Mouse (Mus musculus): ENCODE results near the gene Tmem205. TPM values are rescaled to one million over a fixed set of nuclear protein-coding genes. Genes with fewer than 3 reads are reported as not detected.
A peak's percentile ranks its signal among the peaks of the same experiment; 100 is the strongest.

Gene Tmem205
- polyA plus RNA-seq, 1 experiment from 2014 or later, result 38.3 TPM

- Histone ChIP-seq H3K4me1 (replicated peaks) (no peaks in the 10 kb centered on the region; the same call in 1 of the 2 replicates), H3K9ac (peak overlapping the region; percentile 79; the same call in 1 of the 2 replicates), H3K9me3 (replicated peaks) (no peaks in the 10 kb centered on the region), H3K36me3 (0 out of 2 replicates have a peak, but pooled peaks cover 2% of the 10 kb centered on the region), H3K27ac (ENCODE audit: poor library complexity, severe bottlenecking) (no peak overlapping the region), H3K27me3 (replicated peaks) (peaks cover 18% of the 10 kb centered on the region), H3K4me2 (peak overlapping the region; percentile 99), H3K4me3 (peak overlapping the region; percentile 72)
- ATAC-seq (ENCODE audit: insufficient number of reproducible peaks, low FRiP score), result no peak
- 63% methylated on average over 3 of the region's 3 CpGs for WGBS
These were observed 10.4 kb downstream of the Tmem205 start for GRCm38 (mm10) chr9:21916851-21917492.

GRCm38 (mm10) chr9:21909474-21910223 lies 17.7 kb downstream of the Tmem205 start:
- no peak for ATAC-seq (ENCODE audit: insufficient number of reproducible peaks, low FRiP score)
- 72% methylated on average over 10 of the region's 10 CpGs for WGBS
- peaks cover 15% of the 10 kb centered on the region; the same call in 1 of the 2 replicates for H3K27me3 ChIP-seq (replicated peaks)
- no peaks in the 10 kb centered on the region for H3K4me1 ChIP-seq (replicated peaks)
- H3K36me3 ChIP-seq, result 0 out of 2 replicates have a peak, but pooled peaks cover 2% of the 10 kb centered on the region
- no peak overlapping the region for H3K4me3 ChIP-seq
- H3K9ac ChIP-seq, result no peak overlapping the region
- no peak overlapping the region for H3K4me2 ChIP-seq
- H3K27ac ChIP-seq (ENCODE audit: poor library complexity, severe bottlenecking), result no peak overlapping the region
- H3K9me3 ChIP-seq (replicated peaks), result peaks cover 8% of the 10 kb centered on the region; the same call in 1 of the 2 replicates

GRCm38 (mm10) chr9:21908216-21908615 lies 19.1 kb downstream of the Tmem205 start:
- Histone ChIP-seq H3K4me2 (no peak overlapping the region), H3K27ac (ENCODE audit: poor library complexity, severe bottlenecking) (no peak overlapping the region), H3K36me3 (no peaks in the 10 kb centered on the region), H3K4me1 (replicated peaks) (no peaks in the 10 kb centered on the region), H3K4me3 (no peak overlapping the region), H3K9ac (no peak overlapping the region), H3K9me3 (replicated peaks) (peaks cover 8% of the 10 kb centered on the region; the same call in 1 of the 2 replicates), H3K27me3 (replicated peaks) (peaks cover 20% of the 10 kb centered on the region)
- no peak for ATAC-seq (ENCODE audit: insufficient number of reproducible peaks, low FRiP score)
- WGBS, result 61% methylated on average over 11 of the region's 11 CpGs

GRCm38 (mm10) chr9:21904031-21904430 lies 23.3 kb downstream of the Tmem205 start:
- H3K4me3 ChIP-seq, result no peak overlapping the region
- H3K27ac ChIP-seq (ENCODE audit: poor library complexity, severe bottlenecking), result no peak overlapping the region
- peaks cover 8% of the 10 kb centered on the region; the same call in 1 of the 2 replicates for H3K9me3 ChIP-seq (replicated peaks)
- H3K36me3 ChIP-seq, result no peaks in the 10 kb centered on the region
- H3K9ac ChIP-seq, result no peak overlapping the region
- 76% methylated on average over 4 of the region's 4 CpGs for WGBS
- peaks cover 18% of the 10 kb centered on the region; the same call in 1 of the 2 replicates for H3K27me3 ChIP-seq (replicated peaks)
- ATAC-seq (ENCODE audit: insufficient number of reproducible peaks, low FRiP score), result no peak
- H3K4me1 ChIP-seq (replicated peaks), result no peaks in the 10 kb centered on the region
- H3K4me2 ChIP-seq, result no peak overlapping the region

GRCm38 (mm10) chr9:21901223-21901820 lies 26.0 kb downstream of the Tmem205 start:
- H3K27ac ChIP-seq (ENCODE audit: poor library complexity, severe bottlenecking), result no peak overlapping the region
- peak overlapping the region; percentile 47 for H3K4me3 ChIP-seq
- peaks cover 22% of the 10 kb centered on the region for H3K27me3 ChIP-seq (replicated peaks)
- peaks cover 6% of the 10 kb centered on the region; the same call in 1 of the 2 replicates for H3K9me3 ChIP-seq (replicated peaks)
- no peak for ATAC-seq (ENCODE audit: insufficient number of reproducible peaks, low FRiP score)
- H3K4me2 ChIP-seq, result peak overlapping the region; percentile 57
- WGBS, result 17% methylated on average over 10 of the region's 10 CpGs
- H3K36me3 ChIP-seq, result no peaks in the 10 kb centered on the region
- H3K9ac ChIP-seq, result no peak overlapping the region
- no peaks in the 10 kb centered on the region for H3K4me1 ChIP-seq (replicated peaks)

- Histone ChIP-seq H3K27ac (ENCODE audit: poor library complexity, severe bottlenecking) (no peak overlapping the region), H3K4me3 (no peak overlapping the region), H3K27me3 (replicated peaks) (peaks cover 12% of the 10 kb centered on the region), H3K4me1 (replicated peaks) (no peaks in the 10 kb centered on the region), H3K36me3 (no peaks in the 10 kb centered on the region), H3K9ac (no peak overlapping the region), H3K4me2 (no peak overlapping the region), H3K9me3 (replicated peaks) (no peaks in the 10 kb centered on the region; the same call in 1 of the 2 replicates)
- WGBS, result 56% methylated on average over 3 of the region's 3 CpGs
- ATAC-seq (ENCODE audit: insufficient number of reproducible peaks, low FRiP score), result no peak
These were observed 38.1 kb downstream of the Tmem205 start for GRCm38 (mm10) chr9:21889229-21889628.

GRCm38 (mm10) chr9:21876601-21877000 lies 50.8 kb downstream of the Tmem205 start:
- 0 out of 2 replicates have a peak, but pooled peaks cover 2% of the 10 kb centered on the region for H3K9me3 ChIP-seq (replicated peaks)
- WGBS, result 55% methylated on average over 3 of the region's 3 CpGs

GRCm38 (mm10) chr9:21872204-21872603 lies 55.2 kb downstream of the Tmem205 start:
- H3K4me1 ChIP-seq (replicated peaks), result no peaks in the 10 kb centered on the region
- H3K4me2 ChIP-seq, result no peak overlapping the region
- no peaks in the 10 kb centered on the region for H3K36me3 ChIP-seq
- no peaks in the 10 kb centered on the region for H3K9me3 ChIP-seq (replicated peaks)
- 0 out of 2 replicates have a peak, but pooled peaks cover 3% of the 10 kb centered on the region for H3K27me3 ChIP-seq (replicated peaks)
- 54% methylated on average over 4 of the region's 4 CpGs for WGBS
- H3K27ac ChIP-seq (ENCODE audit: poor library complexity, severe bottlenecking), result no peak overlapping the region
- no peak for ATAC-seq (ENCODE audit: insufficient number of reproducible peaks, low FRiP score)
- no peak overlapping the region for H3K9ac ChIP-seq
- H3K4me3 ChIP-seq, result no peak overlapping the region

More at GRCm38 (mm10) chr9:21876601-21877000, 50.8 kb downstream of the Tmem205 start:
- H3K27ac ChIP-seq (ENCODE audit: poor library complexity, severe bottlenecking), result no peak overlapping the region
- H3K4me2 ChIP-seq, result no peak overlapping the region
- no peaks in the 10 kb centered on the region for H3K27me3 ChIP-seq (replicated peaks)
- no peaks in the 10 kb centered on the region for H3K36me3 ChIP-seq
- no peak for ATAC-seq (ENCODE audit: insufficient number of reproducible peaks, low FRiP score)
- no peak overlapping the region for H3K4me3 ChIP-seq
- H3K9ac ChIP-seq, result no peak overlapping the region
- no peaks in the 10 kb centered on the region for H3K4me1 ChIP-seq (replicated peaks)

Other genes starting within 250 kb of the Tmem205 start
- 26.0 and 30.8 TPM in 2 replicates for gene Ldlr, start 204.1 kb downstream of the Tmem205 start, polyA plus RNA-seq (2016; fragmentation: Nextera tagmentation; extraction: Ambion mirVana)
- 84.5 and 86.8 TPM in 2 replicates for gene Spc24, start 167.3 kb downstream of the Tmem205 start, polyA plus RNA-seq (2016; fragmentation: Nextera tagmentation; extraction: Ambion mirVana)
- 18.9 and 19.9 TPM in 2 replicates for gene Kank2, start 128.8 kb downstream of the Tmem205 start, polyA plus RNA-seq (2016; fragmentation: Nextera tagmentation; extraction: Ambion mirVana)
- 1.7 and 1.9 TPM in 2 replicates for gene Angptl8, start 92.0 kb downstream of the Tmem205 start, polyA plus RNA-seq (2016; fragmentation: Nextera tagmentation; extraction: Ambion mirVana)
- 52.3 and 59.0 TPM in 2 replicates for gene Dock6, start 74.9 kb downstream of the Tmem205 start, polyA plus RNA-seq (2016; fragmentation: Nextera tagmentation; extraction: Ambion mirVana)
- gene Rab3d, start 9.4 kb downstream of the Tmem205 start, polyA plus RNA-seq (2016; fragmentation: Nextera tagmentation; extraction: Ambion mirVana), result 10.5 and 12.2 TPM in 2 replicates
- 2.7 and 3.8 TPM in 2 replicates for gene Ccdc159, start 85 bp downstream of the Tmem205 start, polyA plus RNA-seq (2016; fragmentation: Nextera tagmentation; extraction: Ambion mirVana)
- gene Plppr2, start 9.5 kb upstream of the Tmem205 start, polyA plus RNA-seq (2016; fragmentation: Nextera tagmentation; extraction: Ambion mirVana), result 8.2 and 8.4 TPM in 2 replicates
- 4.8 and 5.8 TPM in 2 replicates for gene Swsap1, start 28.2 kb upstream of the Tmem205 start, polyA plus RNA-seq (2016; fragmentation: Nextera tagmentation; extraction: Ambion mirVana)
- 10.9 and 12.0 TPM in 2 replicates for gene Epor, start 36.0 kb upstream of the Tmem205 start, polyA plus RNA-seq (2016; fragmentation: Nextera tagmentation; extraction: Ambion mirVana)
- 1.7 and 2.0 TPM in 2 replicates for gene Rgl3, start 61.9 kb upstream of the Tmem205 start, polyA plus RNA-seq (2016; fragmentation: Nextera tagmentation; extraction: Ambion mirVana)
- 0.17 and 0.29 TPM in 2 replicates for gene Ccdc151, start 75.1 kb upstream of the Tmem205 start, polyA plus RNA-seq (2016; fragmentation: Nextera tagmentation; extraction: Ambion mirVana)
- gene Prkcsh, start 75.2 kb upstream of the Tmem205 start, polyA plus RNA-seq (2016; fragmentation: Nextera tagmentation; extraction: Ambion mirVana), result 79.5 and 81.4 TPM in 2 replicates
- 0.13 and 0.40 TPM in 2 replicates for gene Elavl3, start 124.5 kb upstream of the Tmem205 start, polyA plus RNA-seq (2016; fragmentation: Nextera tagmentation; extraction: Ambion mirVana)
- gene Gm49318, start 143.7 kb upstream of the Tmem205 start, polyA plus RNA-seq (2016; fragmentation: Nextera tagmentation; extraction: Ambion mirVana), result not detected in 2 replicates
- gene Zfp653, start 143.8 kb upstream of the Tmem205 start, polyA plus RNA-seq (2016; fragmentation: Nextera tagmentation; extraction: Ambion mirVana), result 9.8 and 10.0 TPM in 2 replicates
- gene Ecsit, start 157.9 kb upstream of the Tmem205 start, polyA plus RNA-seq (2016; fragmentation: Nextera tagmentation; extraction: Ambion mirVana), result 49.3 and 51.4 TPM in 2 replicates
- 391 and 421 TPM in 2 replicates for gene Cnn1, start 171.7 kb upstream of the Tmem205 start, polyA plus RNA-seq (2016; fragmentation: Nextera tagmentation; extraction: Ambion mirVana)
- 102 and 104 TPM in 2 replicates for gene Elof1, start 189.6 kb upstream of the Tmem205 start, polyA plus RNA-seq (2016; fragmentation: Nextera tagmentation; extraction: Ambion mirVana)
- gene Acp5, start 208.2 kb upstream of the Tmem205 start, polyA plus RNA-seq (2016; fragmentation: Nextera tagmentation; extraction: Ambion mirVana), result 28.9 and 31.6 TPM in 2 replicates
- 43.8 and 45.2 TPM in 2 replicates for gene Pigyl, start 229.3 kb upstream of the Tmem205 start, polyA plus RNA-seq (2016; fragmentation: Nextera tagmentation; extraction: Ambion mirVana)

All from heart, embryonic 12.5 days (tissue).